Mouse (Mus musculus) Patski (cell line): ENCODE data around the gene Nup214. TPM values are rescaled to one million over a fixed set of nuclear protein-coding genes. Genes with fewer than 3 reads are reported as not detected.
A peak's percentile ranks its signal among the peaks of the same experiment; 100 is the strongest.

Experiments used
- ATAC-seq: fragments of 100-300 bp; one replicate; pipeline ENCODE4 v1.8.0; 2021
- CTCF ChIA-PET: fragments of 350-600 bp; sonication (Branson Sonifier 250); formaldehyde crosslinking; loops from one replicate; lab custom pipeline; 2022; ENCODE audit warnings: inconsistent platforms; lab: Charles Lee
- POLR2A ChIA-PET: fragments of 350-600 bp; sonication (Branson Sonifier 250); formaldehyde crosslinking; loops from one replicate; lab custom pipeline; 2022; ENCODE audit warnings: antibody characterized with exemption, inconsistent platforms; lab: Charles Lee
- DNase-seq: peaks from one replicate; pipeline ENCODE4 v3.0.0-alpha.2; 2011; ENCODE audit warnings: low read depth, low spot score
- H3K27me3 ChIP-seq: fragments of 371-371 bp; one replicate; pipeline ENCODE4 v1.5.1; 2021
- CTCF ChIP-seq: fragments of 100-300 bp; IDR thresholded peaks from one replicate; pipeline ENCODE4 v1.5.1; 2021
- in situ Hi-C: fragments of 300-500 bp; cut with MboI; formaldehyde crosslinking; loops from 3 replicates; pipeline ENCODE4 v1.11.1; 2018; ENCODE audit warnings: low pct_unique_long_range_greater_than_20kb, mixed read lengths
- polyA plus RNA-seq: library from polyadenylated mRNA; unstranded; gene quantifications from one replicate; pipeline ENCODE4 v1.2.3, GENCODE M21; 2021

Nup214 gene
- polyA plus RNA-seq, 1 experiment from 2014 or later: 40.5 TPM

- ChIA-PET CTCF (interaction anchor here (1.1 to 1.4 kb wide), 3 partner anchors 13 to 15 kb away, joined by 3 to 5 read pairs (median 3); no protein-coding TSS in a partner anchor), POLR2A (interaction anchor here (1.7 kb wide), 1 partner anchor 13 kb away, joined by 6 read pairs; no protein-coding TSS in a partner anchor)
- no peak for TF ChIP-seq CTCF
- DNase-seq (no peak), ATAC-seq (no peak)
- H3K27me3 ChIP-seq: no peaks in the 10 kb centered on the region
- in situ Hi-C loops: no loop called here
These were observed 25.4 kb upstream of the Nup214 start for GRCm38 (mm10) chr2:31948801-31949200.

GRCm38 (mm10) chr2:31950058-31950871, 24.0 kb upstream of the Nup214 start, which contains the start of gene Aif1l:
Gene Aif1l (plus strand): TSS chr2:31950139.
- CTCF ChIA-PET: interaction anchor here (1.0 to 2.1 kb wide), 4 partner anchors 9 to 22 kb away, joined by 3 to 5 read pairs (median 4); no protein-coding TSS in a partner anchor
- POLR2A ChIA-PET: interaction anchor here (0.6 to 1.7 kb wide), 4 partner anchors 14 to 888 kb away, joined by 3 to 6 read pairs (median 4); no protein-coding TSS in a partner anchor
- in situ Hi-C loops: no loop called here
- TF ChIP-seq CTCF: no peak
- ATAC-seq (peak; percentile 20), DNase-seq (no peak)
- no peaks in the 10 kb centered on the region for H3K27me3 ChIP-seq

GRCm38 (mm10) chr2:31950966-31951365, 23.3 kb upstream of the Nup214 start:
- no peaks in the 10 kb centered on the region for H3K27me3 ChIP-seq
- ATAC-seq: no peak
- ChIA-PET CTCF (interaction anchor here (1.0 to 2.1 kb wide), 2 partner anchors 8 to 21 kb away, joined by 3 to 5 read pairs; no protein-coding TSS in a partner anchor), POLR2A (interaction anchor here (0.6 to 1.5 kb wide), 6 partner anchors 16 to 887 kb away, joined by 3 to 5 read pairs (median 4); partner anchors contain the start of gene Nup214)
- DNase-seq: no peak
- in situ Hi-C loops: no loop called here
- no peak for TF ChIP-seq CTCF

GRCm38 (mm10) chr2:31952236-31952635, 22.0 kb upstream of the Nup214 start:
- ChIA-PET POLR2A (interaction anchor here (0.9 to 1.5 kb wide), 3 partner anchors 10 to 31 kb away, joined by 3 to 5 read pairs (median 4); partner anchors contain the start of gene Nup214), CTCF (no interaction called here)
- DNase-seq (no peak), ATAC-seq (no peak)
- TF ChIP-seq CTCF: no peak
- no peaks in the 10 kb centered on the region for H3K27me3 ChIP-seq
- in situ Hi-C loops: no loop called here

DNA sequence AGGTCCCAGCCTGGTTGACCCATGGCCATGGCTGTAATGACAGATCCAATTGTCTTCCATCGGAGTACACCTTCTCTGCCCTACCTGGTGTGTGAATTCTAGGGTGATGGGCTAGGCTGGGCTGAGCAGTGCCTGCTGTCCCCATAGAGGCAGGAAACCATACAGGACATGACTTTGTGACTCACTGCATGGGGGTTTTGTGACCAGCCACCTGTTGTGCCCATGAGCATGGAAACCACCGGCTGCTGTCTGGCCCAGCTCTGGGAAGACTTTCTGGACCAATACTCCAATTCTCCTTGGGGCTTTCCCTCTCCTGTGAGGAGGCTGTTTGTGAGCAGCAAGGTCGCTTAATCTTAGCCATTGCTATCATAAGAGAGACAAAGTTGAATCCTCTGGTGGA, 21.5 kb upstream of the Nup214 start:
- H3K27me3 ChIP-seq: no peaks in the 10 kb centered on the region
- CTCF ChIA-PET: no interaction called here
- ATAC-seq: no peak
- POLR2A ChIA-PET: interaction anchor here (0.6 kb wide), 1 partner anchor 227 kb away, joined by 3 read pairs; no protein-coding TSS in a partner anchor
- no peak for TF ChIP-seq CTCF
- in situ Hi-C loops: no loop called here
- DNase-seq: no peak

DNA sequence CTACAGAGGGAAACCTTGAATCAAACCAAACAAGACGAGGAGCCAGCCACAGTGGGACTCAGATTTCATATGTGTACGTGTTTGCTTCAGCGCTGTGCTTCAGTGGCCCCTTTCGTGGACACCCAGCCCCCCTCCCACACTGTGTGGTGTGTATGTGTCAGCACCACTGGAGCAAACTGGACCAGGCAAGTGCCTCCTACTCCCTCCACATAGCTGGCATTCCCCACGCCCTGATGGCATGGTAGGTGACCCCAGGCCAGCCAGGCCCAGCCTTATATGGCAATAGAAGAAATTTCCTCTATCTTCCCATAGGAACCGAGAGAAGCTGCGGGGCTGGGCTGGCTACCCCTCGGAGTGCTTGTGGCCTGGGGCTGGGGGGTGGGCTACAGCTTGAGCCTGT, 20.5 kb upstream of the Nup214 start:
- ATAC-seq: peak; percentile 60
- ChIA-PET CTCF (interaction anchor here (1.1 to 1.6 kb wide), 2 partner anchors 18 to 23 kb away, joined by 3 read pairs; no protein-coding TSS in a partner anchor), POLR2A (interaction anchor here (1.2 kb wide), 1 partner anchor 19 kb away, joined by 3 read pairs; no protein-coding TSS in a partner anchor)
- no peaks in the 10 kb centered on the region for H3K27me3 ChIP-seq
- in situ Hi-C loops: no loop called here
- TF ChIP-seq CTCF: no peak
- no peak for DNase-seq

DNA sequence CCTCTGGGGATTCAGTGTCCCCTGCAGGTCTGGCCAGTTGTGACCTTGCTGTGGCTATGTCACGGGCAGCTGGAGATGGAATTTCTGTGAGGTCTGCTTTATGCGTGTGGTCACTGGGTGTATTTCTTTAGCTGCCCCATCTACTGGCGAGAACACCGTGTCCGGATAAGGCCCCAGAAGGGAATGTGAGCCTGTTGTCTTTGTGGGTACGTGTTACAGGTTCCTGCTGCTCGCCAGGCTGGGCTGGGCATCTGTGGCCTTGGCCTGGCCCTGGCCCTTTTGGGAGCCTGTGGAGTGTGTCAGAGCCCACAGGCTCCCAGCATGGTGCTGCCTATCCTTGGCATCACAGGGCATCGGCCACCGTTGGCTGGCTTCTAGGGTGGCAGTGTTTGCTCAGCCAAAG, 19.5 kb upstream of the Nup214 start:
- ChIA-PET POLR2A (no interaction called here), CTCF (interaction anchor here (1.6 kb wide), 1 partner anchor 17 kb away, joined by 3 read pairs; no protein-coding TSS in a partner anchor)
- ATAC-seq (peak; percentile 63), DNase-seq (peak; percentile 68)
- H3K27me3 ChIP-seq: no peaks in the 10 kb centered on the region
- in situ Hi-C loops: no loop called here
- TF ChIP-seq CTCF: no peak

GRCm38 (mm10) chr2:31955686-31956085, 18.6 kb upstream of the Nup214 start:
- ATAC-seq: no peak
- CTCF ChIA-PET: interaction anchor here (0.6 to 1.3 kb wide), 4 partner anchors 18 to 283 kb away, joined by 3 to 4 read pairs (median 4); no protein-coding TSS in a partner anchor
- TF ChIP-seq CTCF: no peak
- no peak for DNase-seq
- no peaks in the 10 kb centered on the region for H3K27me3 ChIP-seq
- in situ Hi-C loops: no loop called here
- POLR2A ChIA-PET: interaction anchor here (1.3 kb wide), 1 partner anchor 17 kb away, joined by 4 read pairs; no protein-coding TSS in a partner anchor

DNA sequence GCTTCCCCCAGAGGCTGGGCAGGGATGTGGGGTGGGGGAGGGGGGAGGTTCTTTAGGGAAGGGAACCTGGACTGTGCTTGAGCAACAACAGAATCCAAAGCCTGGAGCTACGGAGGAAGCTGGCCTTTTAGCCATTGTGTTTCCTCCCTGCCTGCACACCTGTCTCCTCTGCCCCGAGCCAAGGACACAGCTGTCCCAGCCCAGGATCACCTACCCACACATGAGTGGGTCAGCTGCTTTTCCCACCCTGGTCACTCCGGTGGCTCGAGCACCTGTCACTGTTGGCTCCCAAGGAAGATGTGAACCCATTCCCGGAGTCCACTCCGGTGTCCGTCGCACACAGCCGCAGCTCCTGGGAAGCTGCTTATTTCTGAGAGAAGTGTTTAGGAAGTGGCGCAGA, 17.0 kb upstream of the Nup214 start:
- POLR2A ChIA-PET: no interaction called here
- CTCF ChIA-PET: no interaction called here
- no peaks in the 10 kb centered on the region for H3K27me3 ChIP-seq
- DNase-seq (no peak), ATAC-seq (no peak)
- no peak for TF ChIP-seq CTCF
- in situ Hi-C loops: no loop called here

DNA sequence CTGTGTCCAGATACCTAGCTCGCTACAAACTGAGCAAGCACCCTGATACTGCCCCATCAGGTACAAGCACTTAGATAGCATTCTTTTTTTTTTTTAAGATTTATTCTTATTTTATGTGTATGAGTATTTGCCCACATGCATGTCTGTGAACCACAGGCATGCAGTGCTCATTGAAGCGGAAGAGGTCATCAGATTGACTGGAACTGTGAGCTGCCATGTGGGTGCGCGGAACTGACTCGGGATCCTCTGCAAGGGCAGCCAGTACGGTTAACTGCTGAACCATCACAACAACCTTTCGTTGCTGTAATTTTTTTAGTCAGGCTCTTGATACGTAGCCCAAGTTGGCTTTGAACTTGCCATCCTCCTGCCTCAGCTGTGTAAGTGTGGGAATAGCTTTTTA, 13.2 kb upstream of the Nup214 start:
- in situ Hi-C loops: no loop called here
- no peak for TF ChIP-seq CTCF
- H3K27me3 ChIP-seq: no peaks in the 10 kb centered on the region
- ChIA-PET CTCF (interaction anchor here (1.1 to 2.2 kb wide), 3 partner anchors 12 to 25 kb away, joined by 3 to 9 read pairs (median 3); no protein-coding TSS in a partner anchor), POLR2A (interaction anchor here (1.1 to 2.3 kb wide), 3 partner anchors 12 to 40 kb away, joined by 4 to 6 read pairs (median 4); no protein-coding TSS in a partner anchor)
- DNase-seq (no peak), ATAC-seq (peak; percentile 18)
